ENCODE assay signal across 24 mouse cellular contexts in genomic region chr4:10703212-10703611, GRCm38 (mm10).
DNase-seq lines count a peak whose midpoint lies in the region; ATAC-seq lines count a peak whose summit lies in the region.
"Had no signal": no experiment of that assay in that cellular context is flagged by ENCODE, and none has a peak within 500 bp of the region (broad histone marks: within the 10 kb centered on the region; RNA-seq: fewer than 3 reads in every experiment).

No protein-coding gene starts in this region.

- no peak for DNase-seq in heart, embryonic 10.5 days (ENCODE audit: low spot score)
- DNase-seq in heart, adult 11 months, result no peak
- no peak for DNase-seq in heart, postnatal 25 days (ENCODE audit: low spot score)
- peak; percentile 81 for DNase-seq in MEL-GATA-1-ER (ENCODE audit: extremely low read depth, low read depth)
- DNase-seq: adrenal gland, adult 8-10 months; cerebellum, adult 8-10 months; cerebellum, postnatal 25 days; kidney, adult 11 months; kidney, postnatal 25 days; liver; spleen, adult 18-20 months; thymus, postnatal 14 days had no signal

- H3K4me2 ChIP-seq in heart, embryonic 15.5 days, result no peak overlapping the region
- H3K4me2 ChIP-seq in kidney, embryonic 16.5 days (replicated peaks; ENCODE audit: low read depth, low read length), result no peak overlapping the region
- H3K4me2 ChIP-seq: forebrain, embryonic 15.5 days; hindbrain, embryonic 15.5 days; lung, embryonic 15.5 days; midbrain, embryonic 11.5 days had no signal

- ATAC-seq in heart, embryonic 15.5 days (replicated peaks; ENCODE audit: insufficient number of reproducible peaks, insufficient read depth, low FRiP score, low read depth), result peak; percentile 36; the same call in 1 of the 2 replicates
- ATAC-seq in megakaryocyte progenitor cell, adult 5-6 weeks (replicated peaks; ENCODE audit: poor library complexity), result peak; percentile 57
- no peak for ATAC-seq in kidney, embryonic 16.5 days (ENCODE audit: low FRiP score, low TSS enrichment)
- ATAC-seq: forebrain, embryonic 15.5 days; inflammation-experienced regulatory T-cells, adult 6 months; midbrain, embryonic 16.5 days had no signal

- H3K9ac ChIP-seq in heart, embryonic 15.5 days, result no peak overlapping the region
- no peak overlapping the region for H3K9ac ChIP-seq in kidney, embryonic 16.5 days (replicated peaks; ENCODE audit: low read length)
- H3K9ac ChIP-seq: forebrain, embryonic 15.5 days; hindbrain, embryonic 15.5 days; liver, embryonic 14.5 days; lung, embryonic 15.5 days had no signal

- no peaks in the 10 kb centered on the region for H3K36me3 ChIP-seq in heart, embryonic 10.5 days
- H3K36me3 ChIP-seq in heart, embryonic 15.5 days, result no peaks in the 10 kb centered on the region
- no peaks in the 10 kb centered on the region for H3K36me3 ChIP-seq in kidney, embryonic 16.5 days (ENCODE audit: insufficient read depth, low read length)
- H3K36me3 ChIP-seq: forebrain, embryonic 15.5 days; G1E; hindbrain, embryonic 10.5 days; hindbrain, embryonic 15.5 days; lung, embryonic 15.5 days had no signal

- H3K4me1 ChIP-seq in heart, embryonic 10.5 days, result peaks cover 11% of the 10 kb centered on the region; the same call in 1 of the 2 replicates
- H3K4me1 ChIP-seq in heart, embryonic 15.5 days (replicated peaks), result peaks cover 28% of the 10 kb centered on the region
- no peaks in the 10 kb centered on the region for H3K4me1 ChIP-seq in kidney, embryonic 16.5 days (ENCODE audit: insufficient read depth, low read length)
- H3K4me1 ChIP-seq: forebrain, embryonic 15.5 days; hindbrain, embryonic 10.5 days; hindbrain, embryonic 15.5 days; lung, embryonic 15.5 days had no signal

- intact Hi-C loops in heart, postnatal 25 days (cut with DNase I), result no loop called here

- H3K27ac ChIP-seq in heart, embryonic 10.5 days, result peak overlapping the region; percentile 68; the same call in 1 of the 2 replicates
- no peak overlapping the region for H3K27ac ChIP-seq in heart, embryonic 15.5 days
- H3K27ac ChIP-seq in kidney, embryonic 16.5 days (ENCODE audit: low read length), result no peak overlapping the region
- H3K27ac ChIP-seq: forebrain, embryonic 15.5 days; hindbrain, embryonic 10.5 days; hindbrain, embryonic 15.5 days; liver, embryonic 14.5 days; lung, embryonic 15.5 days had no signal

- H3K27me3 ChIP-seq in heart, embryonic 10.5 days (ENCODE audit: insufficient read depth, poor library complexity, severe bottlenecking), result no peaks in the 10 kb centered on the region
- no peaks in the 10 kb centered on the region for H3K27me3 ChIP-seq in heart, embryonic 15.5 days
- no peaks in the 10 kb centered on the region for H3K27me3 ChIP-seq in kidney, embryonic 16.5 days (ENCODE audit: insufficient read depth, low read length)
- H3K27me3 ChIP-seq: forebrain, embryonic 15.5 days; hindbrain, embryonic 15.5 days; lung, embryonic 15.5 days had no signal

- no peak overlapping the region for H3K4me3 ChIP-seq in heart, embryonic 10.5 days
- H3K4me3 ChIP-seq in heart, embryonic 15.5 days, result no peak overlapping the region
- no peak overlapping the region for H3K4me3 ChIP-seq in kidney, embryonic 16.5 days (ENCODE audit: low read length)
- H3K4me3 ChIP-seq: forebrain, embryonic 15.5 days; hindbrain, embryonic 10.5 days; hindbrain, embryonic 15.5 days; lung, embryonic 15.5 days had no signal

- H3K9me3 ChIP-seq in heart, embryonic 10.5 days, result no peaks in the 10 kb centered on the region
- H3K9me3 ChIP-seq in heart, embryonic 15.5 days (replicated peaks), result no peaks in the 10 kb centered on the region
- H3K9me3 ChIP-seq in kidney, embryonic 16.5 days (ENCODE audit: low read length), result no peaks in the 10 kb centered on the region
- H3K9me3 ChIP-seq: forebrain, embryonic 15.5 days; G1E; hindbrain, embryonic 10.5 days; hindbrain, embryonic 15.5 days; lung, embryonic 15.5 days had no signal

- 41% methylated on average over 2 of the region's 2 CpGs for WGBS in heart, embryonic 10.5 days
- 15% methylated on average over 2 of the region's 2 CpGs for WGBS in heart, embryonic 15.5 days
- 70% methylated on average over 2 of the region's 2 CpGs for WGBS in kidney, embryonic 16.5 days
